Mouse (Mus musculus): ENCODE measurements around the gene Mgp. TPM values are rescaled to one million over a fixed set of nuclear protein-coding genes. Genes with fewer than 3 reads are reported as not detected.

Gene Mgp
- polyA plus RNA-seq, 1 experiment from 2014 or later: 283 TPM

DNA sequence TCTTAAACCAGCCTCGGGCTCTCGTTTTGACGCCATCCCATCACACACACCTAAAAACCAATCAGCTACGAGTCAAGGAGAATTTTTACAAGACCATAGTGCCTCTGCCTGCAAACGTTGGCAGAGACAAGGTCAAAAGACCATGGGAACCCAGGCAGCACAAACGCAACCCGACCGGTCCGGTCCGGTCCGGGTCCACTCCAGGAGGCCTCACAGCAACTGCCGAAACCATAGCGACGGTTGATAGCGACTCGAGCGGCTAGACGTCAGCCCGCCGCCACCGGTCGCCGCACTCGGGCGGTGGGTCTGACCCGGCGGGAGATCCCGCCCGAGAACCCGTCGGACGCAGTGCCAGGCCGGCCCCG, 48.1 kb downstream of the Mgp start, which contains the start of gene BC049715:
Gene BC049715 (plus strand): TSS at position 111 of the 365 bp plus-strand sequence.
- H3K36me3 ChIP-seq: peaks cover 24% of the 10 kb centered on the region
- H3K27ac ChIP-seq (replicated peaks): peak within 1 kb of the TSS; percentile 89
- H3K9me3 ChIP-seq (replicated peaks): no peaks in the 10 kb centered on the region
- ATAC-seq (ENCODE audit: insufficient number of reproducible peaks, low FRiP score, low TSS enrichment, low read depth): no peak
- peaks cover 4% of the 10 kb centered on the region; the same call in 1 of the 2 replicates for H3K27me3 ChIP-seq
- peak within 1 kb of the TSS; percentile 100 for H3K4me3 ChIP-seq (replicated peaks)
- WGBS: under 1% methylated on average over 33 of the region's 34 CpGs
- H3K9ac ChIP-seq: peak within 1 kb of the TSS; percentile 99
- peaks cover 5% of the 10 kb centered on the region for H3K4me1 ChIP-seq
- H3K4me2 ChIP-seq (replicated peaks): peak within 1 kb of the TSS; percentile 68

DNA sequence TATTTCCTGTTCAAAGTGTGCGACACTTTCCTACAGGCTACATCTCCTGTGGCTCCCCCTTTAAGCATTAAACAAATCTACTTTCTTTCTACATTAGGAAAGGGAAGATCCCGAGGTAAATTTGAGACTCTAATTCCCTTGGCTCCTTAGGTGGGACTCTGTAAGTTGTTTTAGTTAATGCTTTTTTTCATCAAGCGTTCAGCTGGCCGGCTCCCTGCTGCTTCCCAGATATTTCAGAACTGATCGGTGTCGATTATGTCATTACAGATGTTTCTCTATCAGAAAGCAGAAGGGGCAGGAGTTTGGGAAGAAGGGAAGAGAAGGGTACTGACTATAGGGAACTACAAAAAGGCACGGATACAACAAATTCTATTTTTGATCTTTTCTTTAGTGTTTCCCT, 48.5 kb downstream of the Mgp start:
- WGBS: 14% methylated on average over 7 of the region's 7 CpGs
- no peak overlapping the region for H3K27ac ChIP-seq (replicated peaks)

DNA sequence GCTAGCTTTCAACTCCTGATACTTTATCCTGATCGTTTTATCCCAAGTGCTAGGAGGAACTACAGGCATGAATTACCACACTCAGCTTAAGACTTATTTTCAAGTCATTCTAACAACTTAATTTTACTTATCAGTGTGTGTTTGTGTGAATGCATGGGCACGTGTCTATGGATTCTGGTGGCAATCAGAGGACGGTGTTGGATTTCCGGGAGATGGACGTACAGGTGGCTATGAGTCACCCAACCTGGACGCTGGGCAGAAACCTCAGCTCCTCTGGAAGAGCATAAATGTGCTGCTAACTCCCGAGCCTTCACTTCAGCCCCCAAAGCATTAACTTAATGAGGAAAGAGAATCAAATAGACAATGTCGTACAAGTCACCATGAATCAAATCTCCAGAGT, 50.6 kb downstream of the Mgp start:
- peaks cover 49% of the 10 kb centered on the region for H3K36me3 ChIP-seq

More for the DNA sequence above, 48.5 kb downstream of the Mgp start:
- peaks cover 28% of the 10 kb centered on the region for H3K36me3 ChIP-seq
- H3K27me3 ChIP-seq: peaks cover 4% of the 10 kb centered on the region; the same call in 1 of the 2 replicates
- H3K9ac ChIP-seq: peak overlapping the region; percentile 99
- ATAC-seq (ENCODE audit: insufficient number of reproducible peaks, low FRiP score, low TSS enrichment, low read depth): no peak
- H3K4me2 ChIP-seq (replicated peaks): peak overlapping the region; percentile 68
- peaks cover 5% of the 10 kb centered on the region for H3K4me1 ChIP-seq
- H3K4me3 ChIP-seq (replicated peaks): peak overlapping the region; percentile 100
- H3K9me3 ChIP-seq (replicated peaks): no peaks in the 10 kb centered on the region

More for the DNA sequence above, 50.6 kb downstream of the Mgp start:
- H3K9me3 ChIP-seq (replicated peaks): no peaks in the 10 kb centered on the region
- 91% methylated on average over 8 of the region's 8 CpGs for WGBS
- no peak overlapping the region for H3K9ac ChIP-seq
- H3K27me3 ChIP-seq: no peaks in the 10 kb centered on the region
- no peak overlapping the region for H3K27ac ChIP-seq (replicated peaks)
- H3K4me2 ChIP-seq (replicated peaks): no peak overlapping the region
- H3K4me3 ChIP-seq (replicated peaks): no peak overlapping the region
- peaks cover 5% of the 10 kb centered on the region for H3K4me1 ChIP-seq
- no peak for ATAC-seq (ENCODE audit: insufficient number of reproducible peaks, low FRiP score, low TSS enrichment, low read depth)

Other genes with a start within 250 kb of the Mgp start
- gene Plbd1, start 213.9 kb downstream of the Mgp start, polyA plus RNA-seq (2015; fragmentation: Nextera tagmentation; extraction: Ambion mirVana): 30.3 and 31.6 TPM in 2 replicates
- gene Gucy2c, start 94.1 kb downstream of the Mgp start, polyA plus RNA-seq (2015; fragmentation: Nextera tagmentation; extraction: Ambion mirVana): 0.08 and 0.11 TPM in 2 replicates
- gene Hist4h4, start 71.4 kb downstream of the Mgp start, polyA plus RNA-seq (2015; fragmentation: Nextera tagmentation; extraction: Ambion mirVana): 0.53 and 0.69 TPM in 2 replicates
- gene H2afj, start 67.6 kb downstream of the Mgp start, polyA plus RNA-seq (2015; fragmentation: Nextera tagmentation; extraction: Ambion mirVana): 151 and 155 TPM in 2 replicates
- gene BC049715, start 48.2 kb downstream of the Mgp start, polyA plus RNA-seq (2015; fragmentation: Nextera tagmentation; extraction: Ambion mirVana): 1.2 and 3.7 TPM in 2 replicates
- gene Wbp11, start 47.6 kb downstream of the Mgp start, polyA plus RNA-seq (2015; fragmentation: Nextera tagmentation; extraction: Ambion mirVana): 92.0 and 104 TPM in 2 replicates
- gene Smco3, start 40.4 kb downstream of the Mgp start, polyA plus RNA-seq (2015; fragmentation: Nextera tagmentation; extraction: Ambion mirVana): 2.1 and 2.5 TPM in 2 replicates
- gene Art4, start 18.1 kb downstream of the Mgp start, polyA plus RNA-seq (2015; fragmentation: Nextera tagmentation; extraction: Ambion mirVana): 3.0 and 3.3 TPM in 2 replicates
- 0.60 and 0.80 TPM in 2 replicates for gene Erp27, start 46.4 kb upstream of the Mgp start, polyA plus RNA-seq (2015; fragmentation: Nextera tagmentation; extraction: Ambion mirVana)
- gene Pde6h, start 48.0 kb upstream of the Mgp start, polyA plus RNA-seq (2015; fragmentation: Nextera tagmentation; extraction: Ambion mirVana): not detected in 2 replicates
- 140 and 145 TPM in 2 replicates for gene Arhgdib, start 66.1 kb upstream of the Mgp start, polyA plus RNA-seq (2015; fragmentation: Nextera tagmentation; extraction: Ambion mirVana)

Data from embryonic facial prominence, embryonic 15.5 days (tissue).